Mouse (Mus musculus) testis, adult 2 months (tissue): ENCODE results near the gene Olfr139.

ENCODE experiments used
- CTCF ChIP-seq: fragments of 200-500 bp; IDR thresholded peaks from 2 replicates; pipeline ENCODE4 v1.5.1; 2012; ENCODE audit warnings: low read depth, mild to moderate bottlenecking, inconsistent platforms, low read length, moderate library complexity; ENCODE audit not compliant: control insufficient read depth, insufficient read depth, insufficient replicate concordance
- POLR2A ChIP-seq: fragments of 200-500 bp; IDR thresholded peaks from 2 replicates; pipeline ENCODE4 v1.6.1; 2012; ENCODE audit warnings: low read depth, mild to moderate bottlenecking, inconsistent platforms, low read length, moderate library complexity; ENCODE audit not compliant: control insufficient read depth

GRCm38 (mm10) chr11:74051347-74051746 lies 5.0 kb downstream of the Olfr139 start:
- TF ChIP-seq POLR2A (no peak), CTCF (no peak)
